Mouse (Mus musculus) common myeloid progenitor, adult 5-6 weeks (primary cell): ENCODE data around the gene Slc38a5. TPM values are rescaled to one million over a fixed set of nuclear protein-coding genes. Genes with fewer than 3 reads are reported as not detected.

Experiments used
- ATAC-seq: replicated peaks from 2 replicates; pipeline ENCODE4 v1.8.0; 2016; ENCODE audit warnings: low read depth, mild to moderate bottlenecking, moderate TSS enrichment, inconsistent platforms; ENCODE audit not compliant: poor library complexity, severe bottlenecking
- total RNA-seq: library from RNA; stranded (forward); fragments of 200-1000, 187-1606 nt; gene quantifications from 2 replicates; pipeline ENCODE4 v1.2.3, GENCODE M21; 2017

The Slc38a5 gene
- 18.5 and 20.0 TPM in 2 replicates for total RNA-seq

- ATAC-seq, result 0 out of 2 replicates have a peak, but pooled peaks have one; percentile 15
Observed at GRCm38 (mm10) chrX:8271083-8271820, at the start of gene Slc38a5. Slc38a5 (plus strand) TSS chrX:8271133.

DNA sequence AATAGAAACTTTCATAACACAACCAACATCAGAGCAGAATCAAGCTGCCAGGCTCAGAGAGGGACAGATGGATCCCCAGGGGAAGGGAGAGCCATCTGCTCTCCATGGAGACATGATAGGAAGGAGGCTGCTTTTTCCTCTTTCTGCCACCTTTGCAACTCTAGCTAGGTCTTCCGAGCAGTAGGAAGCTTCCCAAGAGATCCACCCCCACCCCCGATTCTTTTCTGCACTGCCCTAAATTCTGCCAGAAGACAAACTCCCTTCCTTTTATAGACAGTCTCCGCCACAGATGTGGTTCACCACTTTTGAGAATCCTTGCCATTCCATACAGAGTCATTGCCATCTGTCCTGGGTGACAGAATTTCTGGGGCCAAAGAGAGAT, 48.6 kb upstream of the Slc38a5 start:
- no peak for ATAC-seq

DNA sequence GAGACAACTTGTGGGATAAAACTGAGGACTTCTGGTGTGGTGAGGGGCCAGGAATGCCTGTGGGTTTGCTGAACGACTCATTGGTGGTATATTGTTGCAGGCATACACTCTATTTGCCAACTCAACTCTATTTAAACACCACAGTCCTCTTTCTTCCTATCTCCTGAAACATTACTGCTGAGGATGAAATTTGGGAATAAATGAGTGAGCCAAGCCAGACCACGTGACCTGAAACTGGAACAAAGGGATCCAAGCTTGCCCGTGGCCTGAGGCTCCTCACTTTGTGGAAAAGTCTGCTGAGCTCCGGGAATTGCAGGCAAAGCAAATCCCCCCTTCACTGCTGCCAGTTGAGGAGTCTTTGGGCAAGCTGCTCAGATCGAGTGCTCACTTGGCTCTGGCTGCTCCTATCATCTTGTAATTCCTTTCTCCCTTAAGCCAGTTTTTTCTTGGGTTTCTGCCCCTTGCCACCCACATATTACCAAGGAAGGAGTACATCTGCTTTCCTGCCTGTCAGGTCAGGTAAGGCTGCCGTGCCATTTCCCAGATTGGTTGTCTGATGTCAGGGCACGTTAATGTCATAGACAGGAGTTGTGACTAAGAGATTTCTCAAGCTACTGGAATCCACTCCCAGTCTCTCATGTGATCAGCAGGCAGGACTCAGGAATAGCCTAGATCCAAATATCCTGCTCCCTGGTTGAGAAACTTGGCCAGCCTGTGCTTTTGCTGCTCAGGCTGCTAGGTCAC, 48.1 kb upstream of the Slc38a5 start:
- ATAC-seq, result no peak

GRCm38 (mm10) chrX:8223473-8223872, 47.5 kb upstream of the Slc38a5 start:
- ATAC-seq, result no peak

DNA sequence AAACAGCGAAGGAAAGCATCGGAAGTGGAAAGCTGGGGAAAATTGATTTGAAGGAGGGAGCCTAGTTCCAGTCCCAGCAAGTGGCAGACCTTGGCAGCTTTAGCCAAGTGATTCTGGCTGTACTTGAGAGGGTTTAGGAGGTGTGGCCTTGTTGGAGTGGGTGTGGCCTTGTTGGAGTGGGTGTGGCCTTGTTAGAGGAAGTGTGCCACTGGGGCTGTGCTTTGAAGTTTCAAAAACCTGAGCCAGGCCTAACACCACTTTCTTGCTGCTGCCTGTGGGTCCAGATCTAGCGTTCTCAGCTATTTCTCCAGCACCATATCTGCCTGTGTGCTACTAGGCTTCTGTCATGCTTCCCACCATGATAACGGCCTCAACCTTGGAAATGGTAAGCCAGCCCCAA, 40.7 kb upstream of the Slc38a5 start:
- ATAC-seq, result no peak

DNA sequence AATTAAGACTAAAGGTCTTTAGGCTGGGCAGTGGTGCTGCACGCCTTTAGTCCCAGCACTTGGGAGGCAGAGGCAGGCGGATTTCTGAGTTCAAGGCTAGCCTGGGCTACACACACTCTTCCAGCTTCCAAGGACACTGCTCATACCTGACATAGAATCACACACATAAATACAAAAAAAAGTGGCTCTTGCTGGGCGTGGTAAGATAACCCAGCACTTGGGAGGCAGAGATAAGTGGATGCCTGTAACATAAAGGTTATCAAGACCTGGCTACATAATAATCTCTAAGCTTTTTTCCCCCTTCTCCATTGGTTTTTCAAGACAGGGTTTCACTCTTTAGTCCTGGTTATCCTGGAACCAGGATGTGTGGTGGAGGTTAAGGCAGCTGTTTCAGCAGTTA, 37.3 kb upstream of the Slc38a5 start:
- ATAC-seq, result no peak

DNA sequence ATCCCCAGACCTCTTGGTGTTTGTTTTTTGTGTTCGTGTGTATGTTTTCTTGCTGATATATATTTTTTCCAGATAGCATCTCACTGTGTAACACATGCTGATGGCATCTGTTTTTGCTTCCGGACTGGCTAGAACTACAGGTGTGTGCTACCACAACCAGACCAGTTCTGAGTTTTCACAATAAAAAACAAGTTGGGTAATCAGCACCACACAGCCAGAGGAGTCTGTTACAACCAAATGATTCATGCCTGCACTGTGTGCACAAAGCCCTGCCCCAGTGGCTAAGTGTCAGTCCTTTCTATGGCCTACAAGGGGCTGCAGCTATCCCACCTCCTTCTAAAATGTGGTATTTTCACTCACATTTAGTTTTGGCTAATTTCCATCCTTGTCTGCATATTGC, 34.2 kb upstream of the Slc38a5 start:
- ATAC-seq, result no peak

GRCm38 (mm10) chrX:8238804-8239395, 32.0 kb upstream of the Slc38a5 start:
- no peak for ATAC-seq

GRCm38 (mm10) chrX:8247680-8248079, 23.3 kb upstream of the Slc38a5 start:
- no peak for ATAC-seq

- no peak for ATAC-seq
Observed at GRCm38 (mm10) chrX:8248542-8249120, 22.3 kb upstream of the Slc38a5 start.

DNA sequence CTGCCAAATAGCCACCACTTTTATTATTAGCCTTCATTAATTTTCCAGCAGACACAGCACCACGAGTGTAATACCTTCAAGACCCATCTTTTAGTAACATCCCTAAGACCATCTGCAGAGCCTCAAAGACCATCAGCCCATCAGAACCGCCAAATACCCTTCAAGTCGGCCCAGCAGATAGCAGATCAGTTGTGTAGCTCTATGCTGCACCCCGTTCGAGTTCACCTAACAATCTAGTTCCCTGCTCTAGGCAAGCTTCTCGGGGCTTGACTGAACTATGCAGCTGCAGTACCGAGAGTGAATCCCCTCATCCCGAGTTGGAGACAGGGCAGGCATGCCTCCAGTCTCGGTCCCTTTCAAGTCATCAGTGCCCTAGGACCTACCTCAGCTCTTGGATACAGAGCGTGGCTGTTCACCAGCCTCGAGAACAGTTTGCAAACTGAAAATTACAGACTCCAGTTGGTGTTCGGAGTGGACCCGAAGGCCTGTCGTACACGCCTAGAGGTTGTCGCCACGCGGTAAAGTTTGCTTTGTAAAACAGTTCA, 19.1 kb upstream of the Slc38a5 start:
- no peak; the same call in none of the 2 replicates for ATAC-seq

- peak; percentile 97 for ATAC-seq
Observed at GRCm38 (mm10) chrX:8252334-8253285, 18.3 kb upstream of the Slc38a5 start, which contains the start of gene Ftsj1. Ftsj1 (minus strand) TSS chrX:8252406.

DNA sequence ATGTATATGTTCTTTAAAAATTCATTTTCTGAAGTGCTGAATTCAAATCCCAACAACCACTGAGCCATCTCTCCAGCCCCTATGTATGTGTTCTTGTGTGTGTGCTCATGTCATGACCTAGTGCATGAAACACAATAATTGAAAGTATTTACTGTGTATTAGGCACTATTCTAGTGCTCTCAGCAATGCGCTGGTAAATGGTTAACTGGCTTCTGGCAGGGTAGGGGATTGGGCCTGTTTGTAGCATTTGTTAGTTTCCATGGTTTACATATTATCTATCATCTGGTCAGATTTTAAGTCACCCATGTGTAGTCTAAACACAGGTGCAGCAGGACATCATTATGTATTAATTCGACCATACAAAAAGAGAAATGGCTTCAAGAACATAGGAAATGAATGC, 17.2 kb upstream of the Slc38a5 start:
- ATAC-seq, result no peak

- no peak for ATAC-seq
Observed at GRCm38 (mm10) chrX:8255807-8256206, 15.1 kb upstream of the Slc38a5 start.

DNA sequence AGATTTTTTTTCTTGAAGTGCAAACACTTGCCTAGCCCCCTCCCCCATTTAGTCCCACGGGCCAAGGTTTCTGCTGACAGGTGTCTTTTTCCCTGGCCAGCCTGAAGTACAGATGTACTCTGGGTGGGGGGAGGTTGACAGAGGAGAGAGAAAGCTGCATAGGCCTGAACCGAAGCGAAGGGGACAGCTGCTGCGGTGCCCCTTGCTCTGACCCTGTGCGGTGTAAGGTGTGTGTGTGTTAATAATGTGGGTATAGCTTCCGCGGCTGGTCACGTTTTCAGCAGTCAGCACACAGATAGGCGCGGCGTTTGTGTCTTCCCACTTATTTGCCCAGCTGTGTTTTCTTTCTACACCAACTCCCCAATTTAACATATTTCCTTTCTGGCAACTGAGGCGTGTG, 11.5 kb upstream of the Slc38a5 start:
- ATAC-seq, result no peak

DNA sequence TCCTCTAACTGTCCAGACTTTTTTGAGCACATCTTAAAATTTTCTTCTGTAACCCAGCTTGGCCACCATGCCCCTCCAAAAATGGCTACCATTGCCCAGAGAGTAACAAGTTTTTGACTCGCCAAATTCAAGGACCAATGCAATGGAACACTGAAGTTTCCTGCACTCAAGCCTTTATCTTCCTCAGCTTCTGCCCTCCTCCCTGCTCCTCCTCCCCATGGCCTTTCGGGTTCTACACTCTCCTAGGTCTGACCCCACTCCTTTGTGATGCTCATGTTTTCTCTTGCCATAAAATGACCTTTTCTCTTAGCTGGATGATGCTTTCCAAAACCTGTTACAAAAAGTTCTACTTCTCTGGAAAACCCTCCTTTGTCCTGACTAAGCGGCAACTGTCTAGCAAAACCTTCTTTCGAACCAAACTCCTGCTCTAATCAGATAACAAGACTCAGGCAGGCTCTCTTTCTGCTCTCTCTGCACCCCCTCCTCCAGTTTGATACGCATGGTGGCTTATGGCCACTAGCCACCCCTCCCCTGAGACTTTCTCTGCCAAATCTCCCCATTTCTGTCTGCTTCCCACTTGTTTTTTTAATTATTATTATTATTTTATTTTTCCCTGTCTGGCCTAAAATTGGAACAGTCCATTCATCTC, 7.7 kb upstream of the Slc38a5 start:
- ATAC-seq, result no peak

GRCm38 (mm10) chrX:8264222-8264621, 6.7 kb upstream of the Slc38a5 start:
- peak; percentile 58; the same call in 1 of the 2 replicates for ATAC-seq

- peak; percentile 69 for ATAC-seq
Observed at GRCm38 (mm10) chrX:8272000-8272399, 1.1 kb downstream of the Slc38a5 start.

DNA sequence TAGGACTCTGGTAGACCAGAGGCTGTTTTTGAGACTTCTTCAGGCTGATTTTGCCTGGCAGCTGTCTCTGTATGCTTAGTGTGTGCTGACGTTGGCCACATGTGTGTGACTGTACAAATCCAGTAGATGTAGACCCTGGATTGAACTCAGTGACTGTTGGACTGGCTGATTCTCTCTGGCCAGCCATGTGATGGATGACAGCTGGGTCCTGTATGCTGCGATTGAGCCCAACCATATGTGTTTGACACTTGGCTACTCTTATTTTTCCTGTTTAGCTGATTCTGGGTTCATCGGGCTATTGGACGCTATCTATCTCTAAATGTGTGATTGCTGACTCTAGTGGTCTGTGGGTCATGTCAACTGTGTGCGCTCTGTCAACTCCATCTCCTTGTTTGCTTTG, 3.1 kb downstream of the Slc38a5 start:
- ATAC-seq, result no peak
